ENCODE assay signal across 8 mouse cellular contexts in genomic region chr13:98890137-98890870, GRCm38 (mm10). TPM values are rescaled to one million over a fixed set of nuclear protein-coding genes. Genes with fewer than 3 reads are reported as not detected.
DNase-seq lines count a peak whose midpoint lies in the region; ATAC-seq and TF ChIP-seq lines count a peak whose summit lies in the region.

No protein-coding gene starts in this region.

- peaks cover 30% of the 10 kb centered on the region for H3K36me3 ChIP-seq in heart, embryonic 12.5 days
- 0 out of 2 replicates have a peak, but pooled peaks cover 4% of the 10 kb centered on the region for H3K36me3 ChIP-seq in kidney, postnatal 0 days (ENCODE audit: insufficient read depth, low read length)
- peaks cover 30% of the 10 kb centered on the region for H3K36me3 ChIP-seq in liver, postnatal 0 days (replicated peaks; ENCODE audit: insufficient read depth, low read length)
- H3K36me3 ChIP-seq in neural tube, embryonic 12.5 days = peaks cover 20% of the 10 kb centered on the region
- peaks cover 6% of the 10 kb centered on the region; the same call in 1 of the 2 replicates for H3K36me3 ChIP-seq in stomach, postnatal 0 days (ENCODE audit: control insufficient read depth, insufficient read depth, low read length)

- H3K4me2 ChIP-seq in heart, embryonic 12.5 days = peak overlapping the region; percentile 95
- H3K4me2 ChIP-seq in kidney, postnatal 0 days (ENCODE audit: low read length) = peak overlapping the region; percentile 65
- H3K4me2 ChIP-seq in liver, postnatal 0 days (ENCODE audit: low read depth, low read length) = peak overlapping the region; percentile 89
- peak overlapping the region; percentile 91 for H3K4me2 ChIP-seq in neural tube, embryonic 12.5 days (replicated peaks)
- peak overlapping the region; percentile 85 for H3K4me2 ChIP-seq in stomach, postnatal 0 days (replicated peaks; ENCODE audit: low read depth)

- no peaks in the 10 kb centered on the region for H3K27me3 ChIP-seq in heart, embryonic 12.5 days (replicated peaks)
- no peaks in the 10 kb centered on the region for H3K27me3 ChIP-seq in kidney, postnatal 0 days (ENCODE audit: insufficient read depth, low read length)
- no peaks in the 10 kb centered on the region for H3K27me3 ChIP-seq in liver, postnatal 0 days (ENCODE audit: insufficient read depth, low read length)
- H3K27me3 ChIP-seq in neural tube, embryonic 12.5 days (replicated peaks) = no peaks in the 10 kb centered on the region
- H3K27me3 ChIP-seq in stomach, postnatal 0 days (ENCODE audit: control insufficient read depth, insufficient read depth, low read length) = no peaks in the 10 kb centered on the region

- peak overlapping the region; percentile 94 for H3K4me3 ChIP-seq in bone marrow, adult 2 months (replicated peaks; ENCODE audit: control insufficient read depth, low read depth, low read length)
- peak overlapping the region; percentile 77 for H3K4me3 ChIP-seq in heart, embryonic 12.5 days
- H3K4me3 ChIP-seq in kidney, postnatal 0 days (replicated peaks; ENCODE audit: low read depth, low read length) = peak overlapping the region; percentile 86
- H3K4me3 ChIP-seq in liver, postnatal 0 days (ENCODE audit: low read depth, low read length) = peak overlapping the region; percentile 90
- H3K4me3 ChIP-seq in neural tube, embryonic 12.5 days = peak overlapping the region; percentile 81
- H3K4me3 ChIP-seq in stomach, postnatal 0 days (ENCODE audit: low read depth, low read length) = peak overlapping the region; percentile 79

- under 1% methylated on average over 71 of the region's 71 CpGs for WGBS in bone marrow, adult 2 months
- 3% methylated on average over 62 of the region's 71 CpGs for WGBS in heart, embryonic 12.5 days
- under 1% methylated on average over 63 of the region's 71 CpGs for WGBS in kidney, postnatal 0 days
- 1% methylated on average over 57 of the region's 71 CpGs for WGBS in liver, postnatal 0 days (ENCODE audit: insufficient replicate concordance)
- under 1% methylated on average over 70 of the region's 71 CpGs for WGBS in neural tube, embryonic 12.5 days
- WGBS in stomach, postnatal 0 days = under 1% methylated on average over 41 of the region's 71 CpGs

- no peaks in the 10 kb centered on the region for H3K9me3 ChIP-seq in heart, embryonic 12.5 days (replicated peaks)
- H3K9me3 ChIP-seq in kidney, postnatal 0 days (replicated peaks; ENCODE audit: low read length) = no peaks in the 10 kb centered on the region
- H3K9me3 ChIP-seq in liver, postnatal 0 days (ENCODE audit: low read length) = no peaks in the 10 kb centered on the region
- no peaks in the 10 kb centered on the region for H3K9me3 ChIP-seq in neural tube, embryonic 12.5 days
- H3K9me3 ChIP-seq in stomach, postnatal 0 days (ENCODE audit: control insufficient read depth, low read length) = no peaks in the 10 kb centered on the region

- no peak for TF ChIP-seq CTCF in bone marrow, adult 2 months (IDR thresholded peaks at IDR 0.05; ENCODE audit: control insufficient read depth, insufficient read depth, low read length)
- TF ChIP-seq CTCF in kidney, postnatal 0 days (IDR thresholded peaks at IDR 0.05; ENCODE audit: low read depth) = no peak
- no peak for TF ChIP-seq CTCF in liver, postnatal 0 days (IDR thresholded peaks at IDR 0.05; ENCODE audit: low read depth)
- TF ChIP-seq CTCF in stomach, postnatal 0 days (IDR thresholded peaks at IDR 0.05; ENCODE audit: low read depth) = 0 out of 2 replicates have a peak, but pooled peaks have one; percentile 0

- H3K27ac ChIP-seq in bone marrow, adult 2 months (ENCODE audit: control insufficient read depth, insufficient read depth, low read depth, low read length, poor library complexity) = peak overlapping the region; percentile 90
- peak overlapping the region; percentile 95 for H3K27ac ChIP-seq in heart, embryonic 12.5 days (ENCODE audit: poor library complexity, severe bottlenecking)
- H3K27ac ChIP-seq in kidney, postnatal 0 days = peak overlapping the region; percentile 98
- H3K27ac ChIP-seq in liver, postnatal 0 days (ENCODE audit: low read depth) = peak overlapping the region; percentile 97
- peak overlapping the region; percentile 77 for H3K27ac ChIP-seq in neural tube, embryonic 12.5 days
- H3K27ac ChIP-seq in stomach, postnatal 0 days (replicated peaks) = peak overlapping the region; percentile 99

- no peaks in the 10 kb centered on the region; the same call in 1 of the 2 replicates for H3K4me1 ChIP-seq in bone marrow, adult 2 months (ENCODE audit: control insufficient read depth, insufficient read depth, low read length)
- H3K4me1 ChIP-seq in heart, embryonic 12.5 days (replicated peaks) = peaks cover 36% of the 10 kb centered on the region
- H3K4me1 ChIP-seq in kidney, postnatal 0 days (replicated peaks; ENCODE audit: insufficient read depth, low read length) = 0 out of 2 replicates have a peak, but pooled peaks cover 6% of the 10 kb centered on the region
- peaks cover 20% of the 10 kb centered on the region for H3K4me1 ChIP-seq in liver, postnatal 0 days (ENCODE audit: insufficient read depth)
- H3K4me1 ChIP-seq in neural tube, embryonic 12.5 days = peaks cover 32% of the 10 kb centered on the region
- H3K4me1 ChIP-seq in stomach, postnatal 0 days (replicated peaks; ENCODE audit: control insufficient read depth, insufficient read depth) = no peaks in the 10 kb centered on the region

- H3K9ac ChIP-seq in heart, embryonic 12.5 days = peak overlapping the region; percentile 93
- H3K9ac ChIP-seq in kidney, postnatal 0 days (ENCODE audit: low read depth, low read length) = peak overlapping the region; percentile 89
- H3K9ac ChIP-seq in liver, postnatal 0 days (replicated peaks) = peak overlapping the region; percentile 93
- peak overlapping the region; percentile 88 for H3K9ac ChIP-seq in neural tube, embryonic 12.5 days
- H3K9ac ChIP-seq in stomach, postnatal 0 days (ENCODE audit: low read length) = peak overlapping the region; percentile 92

- ATAC-seq in CD4-positive, CD25-positive, alpha-beta regulatory T cell, adult 4 months = peak; percentile 77
- peak; percentile 79 for ATAC-seq in erythroblast, adult 5-6 weeks (replicated peaks; ENCODE audit: low FRiP score, poor library complexity, severe bottlenecking)
- ATAC-seq in heart, embryonic 12.5 days (ENCODE audit: insufficient number of reproducible peaks, low FRiP score) = peak; percentile 86
- peak; percentile 78 for ATAC-seq in kidney, postnatal 0 days (replicated peaks; ENCODE audit: low FRiP score, low read depth)
- peak; percentile 76 for ATAC-seq in liver, postnatal 0 days
- ATAC-seq in neural tube, embryonic 12.5 days (ENCODE audit: low FRiP score, low read depth) = peak; percentile 81
- peak; percentile 79 for ATAC-seq in stomach, postnatal 0 days (ENCODE audit: low FRiP score, low TSS enrichment)

- DNase-seq in kidney, postnatal 0 days (ENCODE audit: low spot score) = peak; percentile 50
- peak; percentile 76 for DNase-seq in liver, postnatal 0 days
- peak; percentile 81 for DNase-seq in stomach, postnatal 0 days (ENCODE audit: low spot score)

- no peak for TF ChIP-seq POLR2A in bone marrow, adult 2 months (IDR thresholded peaks at IDR 0.05; ENCODE audit: borderline replicate concordance, control insufficient read depth, low read depth, low read length)

- TF ChIP-seq EP300 in liver, postnatal 0 days (IDR thresholded peaks at IDR 0.05; ENCODE audit: low read depth) = no peak
- no peak for TF ChIP-seq EP300 in stomach, postnatal 0 days (optimal IDR thresholded peaks at IDR 0.05)

RNA-seq across cellular contexts. Expression of gene Tnpo1, which starts 35.9 kb away (rescaled TPM):
- polyA plus RNA-seq in CD4-positive, CD25-positive, alpha-beta regulatory T cell, adult 4 months (2017; shearing (Covaris generic)) = 10 to 100 TPM; 23.1 to 39.0 TPM
- polyA plus RNA-seq in bone marrow, adult 2 months (2011; ENCODE audit: insufficient read depth, insufficient read length, low replicate concordance, missing spikeins) = 11.2 and 24.9 TPM in 2 replicates
- 52.5 and 54.4 TPM in 2 replicates for total RNA-seq in erythroblast, adult 5-6 weeks (2015; ENCODE audit: low replicate concordance)
- total RNA-seq in erythroblast, adult 5-6 weeks (2017; ENCODE audit: low replicate concordance) = 54.3 and 70.1 TPM in 2 replicates
- 54.1 and 58.0 TPM in 2 replicates for polyA plus RNA-seq in heart, embryonic 12.5 days (2016; fragmentation: Nextera tagmentation; extraction: Ambion mirVana)
- polyA plus RNA-seq in kidney, postnatal 0 days (2015; fragmentation: Nextera tagmentation; extraction: Ambion mirVana) = 37.8 and 39.0 TPM in 2 replicates
- polyA plus RNA-seq in liver, postnatal 0 days (2015; fragmentation: Nextera tagmentation; extraction: Ambion mirVana) = 9.6 and 14.0 TPM in 2 replicates
- polyA plus RNA-seq in neural tube, embryonic 12.5 days (2016; fragmentation: Nextera tagmentation; extraction: Ambion mirVana) = 76.4 and 82.5 TPM in 2 replicates
- 17.1 and 20.7 TPM in 2 replicates for polyA plus RNA-seq in stomach, postnatal 0 days (2015; fragmentation: Nextera tagmentation; extraction: Ambion mirVana)

Comparison
In these comparisons a context has a peak if more than half of its experiments do, and no peak if none do; other contexts are left out.
1. Peak in every context shown above with its lines: DNase-seq, ATAC-seq, H3K4me3 ChIP-seq and H3K27ac ChIP-seq.